Mouse (Mus musculus) lung, postnatal 25 days (tissue): ENCODE measurements around the gene Gimap4.

Source experiments
- DNase-seq: peaks from one replicate; pipeline ENCODE4 v3.0.0; 2022; ENCODE audit warnings: low spot score

The Gimap4 gene

GRCm38 (mm10) chr6:48700251-48701075, 16.1 kb downstream of the Gimap4 start:
- DNase-seq: peak; percentile 87

- DNase-seq: no peak
Observed at GRCm38 (mm10) chr6:48702146-48702545, 17.8 kb downstream of the Gimap4 start.

- no peak for DNase-seq
Observed at GRCm38 (mm10) chr6:48702601-48703000, 18.3 kb downstream of the Gimap4 start.

- no peak for DNase-seq
Observed at GRCm38 (mm10) chr6:48704146-48704545, 19.8 kb downstream of the Gimap4 start.

GRCm38 (mm10) chr6:48706130-48706529, 21.8 kb downstream of the Gimap4 start:
- DNase-seq: no peak

GRCm38 (mm10) chr6:48718455-48718854, 34.1 kb downstream of the Gimap4 start, which contains the start of the genes Gm28053 and Gimap7:
Gene Gm28053 (plus strand): TSS chr6:48718607.
Gene Gimap7 (plus strand): TSS chr6:48718621.
- peak; percentile 50 for DNase-seq

- no peak for DNase-seq
Observed at GRCm38 (mm10) chr6:48720326-48720725, 36.0 kb downstream of the Gimap4 start.

- DNase-seq: no peak
Observed at GRCm38 (mm10) chr6:48723468-48723867, 39.1 kb downstream of the Gimap4 start.

GRCm38 (mm10) chr6:48725476-48725875, 41.1 kb downstream of the Gimap4 start:
- DNase-seq: peak; percentile 88

- DNase-seq: no peak
Observed at GRCm38 (mm10) chr6:48727761-48728160, 43.4 kb downstream of the Gimap4 start.

- peak; percentile 74 for DNase-seq
Observed at GRCm38 (mm10) chr6:48732864-48733304, 48.5 kb downstream of the Gimap4 start.

GRCm38 (mm10) chr6:48733660-48734059, 49.3 kb downstream of the Gimap4 start:
- no peak for DNase-seq

GRCm38 (mm10) chr6:48737053-48737452, 52.7 kb downstream of the Gimap4 start:
- DNase-seq: no peak

- DNase-seq: no peak
Observed at GRCm38 (mm10) chr6:48737688-48738087, 53.3 kb downstream of the Gimap4 start.

- peak; percentile 68 for DNase-seq
Observed at GRCm38 (mm10) chr6:48738961-48739779, 54.8 kb downstream of the Gimap4 start, which contains the start of gene Gimap1. Gene Gimap1 (plus strand): TSS chr6:48739054.

- no peak for DNase-seq
Observed at GRCm38 (mm10) chr6:48739780-48740055, 55.4 kb downstream of the Gimap4 start.

GRCm38 (mm10) chr6:48740501-48741169, 56.3 kb downstream of the Gimap4 start:
- no peak for DNase-seq

GRCm38 (mm10) chr6:48741273-48741672, 56.9 kb downstream of the Gimap4 start:
- DNase-seq: no peak
